Mouse (Mus musculus) hindbrain, embryonic 14.5 days (tissue): ENCODE results near the gene Kiss1r. TPM values are rescaled to one million over a fixed set of nuclear protein-coding genes. Genes with fewer than 3 reads are reported as not detected.

Experiments
- ATAC-seq: fragments of 200-750 bp; cut with Nextera tagmentation; 2 replicates; pipeline ENCODE4 v1.8.0; 2017; ENCODE audit warnings: moderate number of reproducible peaks, mild to moderate bottlenecking, moderate TSS enrichment, moderate library complexity; ENCODE audit not compliant: low FRiP score
- DNase-seq: peaks from one replicate; pipeline ENCODE4 v3.0.0-alpha.2; 2015; ENCODE audit warnings: low spot score
- H3K27ac ChIP-seq: fragments of 300-500 bp; sonication (generic); 2 replicates; pipeline ENCODE4 v1.5.1; 2014; ENCODE audit warnings: mild to moderate bottlenecking, moderate library complexity
- H3K27me3 ChIP-seq: fragments of 300-500 bp; sonication (generic); 2 replicates; pipeline ENCODE4 v1.6.1; 2014; ENCODE audit warnings: mild to moderate bottlenecking, low read length, mixed read lengths; ENCODE audit not compliant: control insufficient read depth, insufficient read depth
- H3K36me3 ChIP-seq: fragments of 300-500 bp; sonication (generic); replicated peaks from 2 replicates; pipeline ENCODE4 v1.6.1; 2014; ENCODE audit not compliant: control insufficient read depth, insufficient read depth
- H3K4me1 ChIP-seq: fragments of 300-500 bp; sonication (generic); replicated peaks from 2 replicates; pipeline ENCODE4 v1.6.1; 2014; ENCODE audit warnings: antibody characterized with exemption, low read length, mixed read lengths; ENCODE audit not compliant: control insufficient read depth, insufficient read depth
- H3K4me2 ChIP-seq: fragments of 300-500 bp; sonication (generic); replicated peaks from 2 replicates; pipeline ENCODE4 v1.6.1; 2014; ENCODE audit warnings: mild to moderate bottlenecking, moderate library complexity
- H3K4me3 ChIP-seq: fragments of 300-500 bp; sonication (generic); replicated peaks from 2 replicates; pipeline ENCODE4 v1.5.1; 2014; ENCODE audit warnings: mild to moderate bottlenecking, low read length
- H3K9ac ChIP-seq: fragments of 300-500 bp; sonication (generic); 2 replicates; pipeline ENCODE4 v1.6.1; 2014
- H3K9me3 ChIP-seq: fragments of 300-500 bp; sonication (generic); 2 replicates; pipeline ENCODE4 v1.6.1; 2016; ENCODE audit warnings: low read length; ENCODE audit not compliant: control insufficient read depth
- WGBS: fragments of 180-500 bp; shearing (Covaris S2); extraction: QIAGEN DNeasy Blood & Tissue Kit; methylation state at CpG from one replicate; pipeline ENCODE4 v1.1.7; 2014; 5-methylcytosine and 5-hydroxymethylcytosine counted together
- polyA plus RNA-seq: library from polyadenylated mRNA; unstranded; fragments of >200 nt; fragmentation: Nextera tagmentation; extraction: Ambion mirVana; gene quantifications from 2 replicates; pipeline ENCODE4 v1.2.1, GENCODE M21; 2014

Kiss1r gene
- polyA plus RNA-seq, 1 experiment from 2014 or later = 2.6 TPM

GRCm38 (mm10) chr10:79943471-79943901, 26.7 kb downstream of the Kiss1r start:
- DNase-seq (no peak), ATAC-seq (no peak)
- Histone ChIP-seq H3K36me3 (peaks cover 4% of the 10 kb centered on the region; the same call in 1 of the 2 replicates), H3K4me2 (no peak overlapping the region), H3K4me3 (no peak overlapping the region), H3K9me3 (no peaks in the 10 kb centered on the region), H3K27ac (no peak overlapping the region), H3K9ac (0 out of 2 replicates have a peak overlapping the region, but pooled peaks have one; percentile 24), H3K4me1 (peaks cover 11% of the 10 kb centered on the region; the same call in 1 of the 2 replicates), H3K27me3 (no peaks in the 10 kb centered on the region)
- 84% methylated on average over 9 of the region's 9 CpGs for WGBS

- DNase-seq = no peak
- ATAC-seq = peak; percentile 35; the same call in 1 of the 2 replicates
- peak overlapping the region; percentile 38; the same call in 1 of the 2 replicates for H3K27ac ChIP-seq
Observed at GRCm38 (mm10) chr10:79945507-79946234, 28.9 kb downstream of the Kiss1r start.

GRCm38 (mm10) chr10:79946752-79947322, 30.1 kb downstream of the Kiss1r start:
- ATAC-seq = no peak
- H3K9ac ChIP-seq = no peak overlapping the region
- no peak overlapping the region for H3K4me2 ChIP-seq

More at GRCm38 (mm10) chr10:79945507-79946234, 28.9 kb downstream of the Kiss1r start:
- Histone ChIP-seq H3K36me3 (peaks cover 26% of the 10 kb centered on the region), H3K9me3 (no peaks in the 10 kb centered on the region), H3K27me3 (no peaks in the 10 kb centered on the region), H3K4me2 (no peak overlapping the region), H3K4me1 (peaks cover 11% of the 10 kb centered on the region; the same call in 1 of the 2 replicates), H3K4me3 (no peak overlapping the region), H3K9ac (no peak overlapping the region)
- 19% methylated on average over 16 of the region's 16 CpGs for WGBS

GRCm38 (mm10) chr10:79947502-79947901, 30.7 kb downstream of the Kiss1r start:
- DNase-seq (no peak), ATAC-seq (no peak)
- Histone ChIP-seq H3K27me3 (no peaks in the 10 kb centered on the region), H3K4me1 (peaks cover 11% of the 10 kb centered on the region; the same call in 1 of the 2 replicates), H3K27ac (no peak overlapping the region), H3K36me3 (peaks cover 39% of the 10 kb centered on the region), H3K4me2 (no peak overlapping the region), H3K9me3 (no peaks in the 10 kb centered on the region), H3K4me3 (no peak overlapping the region), H3K9ac (no peak overlapping the region)
- 73% methylated on average over 6 of the region's 6 CpGs for WGBS

More at GRCm38 (mm10) chr10:79946752-79947322, 30.1 kb downstream of the Kiss1r start:
- peaks cover 11% of the 10 kb centered on the region; the same call in 1 of the 2 replicates for H3K4me1 ChIP-seq
- H3K4me3 ChIP-seq = no peak overlapping the region
- DNase-seq = no peak
- H3K27ac ChIP-seq = no peak overlapping the region
- H3K27me3 ChIP-seq = no peaks in the 10 kb centered on the region
- H3K9me3 ChIP-seq = no peaks in the 10 kb centered on the region
- WGBS = 23% methylated on average over 7 of the region's 7 CpGs
- peaks cover 38% of the 10 kb centered on the region for H3K36me3 ChIP-seq

DNA sequence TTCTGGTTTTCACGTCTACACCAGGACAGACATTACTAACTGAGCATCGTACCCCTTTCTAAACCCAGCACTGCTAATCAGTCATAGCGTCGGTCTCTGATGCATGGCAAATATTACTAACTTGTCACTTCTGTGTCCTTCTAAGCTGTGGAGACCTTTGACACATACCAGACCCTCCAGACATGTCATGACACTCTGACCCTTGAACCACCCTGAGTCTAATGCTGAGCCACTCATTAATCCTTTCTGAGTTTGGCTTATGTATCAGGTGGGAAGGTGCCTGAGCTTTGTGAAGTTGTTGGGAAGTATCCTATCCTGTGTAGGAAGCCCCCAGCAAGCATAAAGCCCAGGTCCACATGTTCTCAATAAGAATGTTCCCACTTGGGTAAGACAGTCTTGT, 33.1 kb downstream of the Kiss1r start:
- Histone ChIP-seq H3K9me3 (no peaks in the 10 kb centered on the region), H3K4me2 (no peak overlapping the region), H3K27me3 (no peaks in the 10 kb centered on the region), H3K36me3 (peaks cover 54% of the 10 kb centered on the region), H3K4me3 (no peak overlapping the region), H3K27ac (no peak overlapping the region), H3K4me1 (peaks cover 11% of the 10 kb centered on the region; the same call in 1 of the 2 replicates), H3K9ac (no peak overlapping the region)
- whole genome bisulfite sequencing = 91% methylated on average over 4 of the region's 4 CpGs
- ATAC-seq (no peak), DNase-seq (no peak)

DNA sequence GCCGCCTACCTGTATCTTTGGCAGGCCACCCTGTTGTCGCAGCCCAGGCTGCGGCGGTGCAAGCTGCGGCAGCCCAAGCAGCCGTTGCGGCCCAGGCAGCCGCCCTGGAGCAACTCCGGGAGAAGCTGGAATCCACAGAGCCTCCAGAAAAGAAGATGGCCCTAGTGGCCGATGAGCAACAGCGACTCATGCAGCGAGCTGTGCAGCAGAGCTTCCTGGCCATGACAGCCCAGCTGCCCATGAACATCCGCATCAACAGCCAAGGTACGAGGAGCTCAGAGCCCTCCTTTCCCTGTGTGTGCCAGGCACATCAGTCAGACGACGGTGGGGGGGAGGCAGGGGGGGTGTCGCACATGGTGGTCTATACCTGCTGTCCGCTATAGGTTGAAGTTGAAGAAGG, 33.9 kb downstream of the Kiss1r start:
- DNase-seq (no peak), ATAC-seq (no peak)
- Histone ChIP-seq H3K27me3 (no peaks in the 10 kb centered on the region), H3K4me1 (peaks cover 7% of the 10 kb centered on the region; the same call in 1 of the 2 replicates), H3K9ac (no peak overlapping the region), H3K9me3 (no peaks in the 10 kb centered on the region), H3K4me3 (no peak overlapping the region), H3K27ac (no peak overlapping the region), H3K4me2 (no peak overlapping the region), H3K36me3 (peaks cover 54% of the 10 kb centered on the region)
- WGBS = 82% methylated on average over 18 of the region's 18 CpGs

- Histone ChIP-seq H3K27ac (no peak overlapping the region), H3K36me3 (peaks cover 45% of the 10 kb centered on the region), H3K4me1 (no peaks in the 10 kb centered on the region), H3K27me3 (no peaks in the 10 kb centered on the region), H3K9me3 (no peaks in the 10 kb centered on the region), H3K4me2 (no peak overlapping the region), H3K4me3 (no peak overlapping the region), H3K9ac (no peak overlapping the region)
- DNase-seq = no peak
- no peak for ATAC-seq
- WGBS = 87% methylated on average over 6 of the region's 6 CpGs
Observed at GRCm38 (mm10) chr10:79953946-79954345, 37.2 kb downstream of the Kiss1r start.

DNA sequence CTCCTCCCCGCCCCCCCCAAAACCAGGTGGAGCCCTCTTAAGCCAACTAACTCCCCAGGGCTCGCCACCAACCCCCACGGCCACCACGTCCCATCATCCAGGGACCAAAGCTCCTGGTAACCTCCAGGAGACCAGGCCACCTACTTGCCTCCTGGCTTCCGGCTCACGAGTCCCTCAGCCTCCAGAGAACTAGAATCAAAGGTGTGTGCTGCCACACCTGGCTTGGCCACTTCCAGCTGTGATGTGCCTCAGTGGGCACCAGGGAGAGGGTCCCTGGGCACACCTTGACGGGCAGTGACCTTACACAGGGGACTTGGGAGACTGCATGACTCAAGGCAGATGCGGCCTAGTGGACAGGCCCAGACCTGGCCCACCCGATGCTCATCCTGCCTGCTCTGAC, 38.9 kb downstream of the Kiss1r start:
- no peaks in the 10 kb centered on the region for H3K9me3 ChIP-seq
- H3K9ac ChIP-seq = peak overlapping the region; percentile 7; the same call in 1 of the 2 replicates
- H3K4me1 ChIP-seq = peaks cover 3% of the 10 kb centered on the region
- no peak overlapping the region for H3K27ac ChIP-seq
- H3K4me3 ChIP-seq = no peak overlapping the region
- no peak overlapping the region for H3K4me2 ChIP-seq
- no peaks in the 10 kb centered on the region for H3K27me3 ChIP-seq
- no peak for DNase-seq
- H3K36me3 ChIP-seq = peaks cover 27% of the 10 kb centered on the region
- WGBS = 84% methylated on average over 9 of the region's 9 CpGs
- ATAC-seq = no peak

DNA sequence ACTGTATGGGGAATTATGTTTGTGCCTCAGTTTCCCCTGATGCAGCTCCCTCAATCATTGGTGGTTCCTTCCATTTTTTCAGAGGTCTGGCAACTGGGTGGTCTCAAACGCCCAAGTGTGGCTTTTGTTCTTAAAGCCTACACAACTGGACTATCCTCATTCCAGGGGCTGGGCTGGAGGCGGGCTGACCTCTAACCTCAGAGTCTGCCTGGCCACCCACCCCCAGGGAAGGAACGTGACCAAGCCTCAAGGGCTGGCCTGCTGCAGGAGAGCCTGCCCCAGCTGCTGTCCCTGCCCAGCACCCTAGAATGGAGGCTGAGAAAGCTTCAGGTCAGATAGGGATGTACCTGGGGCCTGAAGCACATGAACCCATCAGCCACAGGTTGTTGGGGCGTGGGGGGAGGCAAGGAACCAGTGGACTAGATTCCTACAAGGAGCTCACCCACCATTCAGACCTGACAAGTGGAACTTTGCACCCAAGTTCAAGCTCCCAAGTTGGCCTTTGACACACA, 39.9 kb downstream of the Kiss1r start:
- no peak for ATAC-seq
- Histone ChIP-seq H3K4me3 (no peak overlapping the region), H3K36me3 (peaks cover 22% of the 10 kb centered on the region), H3K27ac (no peak overlapping the region), H3K9me3 (no peaks in the 10 kb centered on the region), H3K4me2 (no peak overlapping the region), H3K4me1 (peaks cover 10% of the 10 kb centered on the region), H3K27me3 (no peaks in the 10 kb centered on the region), H3K9ac (0 out of 2 replicates have a peak overlapping the region, but pooled peaks have one; percentile 7)
- 21% methylated on average over 4 of the region's 4 CpGs for WGBS
- DNase-seq = no peak
